Mouse (Mus musculus) liver (tissue): Measurements from ENCODE around the gene Tgoln1.

ENCODE experiments used
- DNase-seq: peaks from one replicate; pipeline ENCODE4 v3.0.0-alpha.2; 2020; ENCODE audit warnings: mixed read lengths

Gene Tgoln1

GRCm38 (mm10) chr6:72616643-72617288 is at the start of gene Tgoln1:
Gene Tgoln1 (minus strand): TSS chr6:72617000.
- peak; percentile 95 for DNase-seq

- no peak for DNase-seq
Observed at GRCm38 (mm10) chr6:72664290-72664689, 47.5 kb upstream of the Tgoln1 start.

- peak; percentile 30 for DNase-seq
Observed at GRCm38 (mm10) chr6:72663000-72663399, 46.2 kb upstream of the Tgoln1 start.

DNA sequence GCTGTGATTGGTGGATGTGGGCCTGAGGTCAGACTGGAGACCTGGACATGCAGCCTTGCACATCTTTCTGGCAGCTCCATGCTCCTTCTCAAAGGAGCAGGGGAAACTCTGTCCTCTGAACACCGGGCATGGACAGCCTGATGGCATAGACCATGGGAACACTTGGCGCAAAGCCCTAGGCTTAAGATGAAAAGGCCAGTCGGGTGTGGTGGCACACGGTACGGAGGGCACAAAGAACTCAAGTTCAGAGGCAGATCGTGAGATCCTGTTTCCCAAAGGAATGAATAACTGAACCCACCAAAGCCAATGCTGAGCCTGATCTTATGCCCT is 43.6 kb upstream of the Tgoln1 start:
- no peak for DNase-seq

DNA sequence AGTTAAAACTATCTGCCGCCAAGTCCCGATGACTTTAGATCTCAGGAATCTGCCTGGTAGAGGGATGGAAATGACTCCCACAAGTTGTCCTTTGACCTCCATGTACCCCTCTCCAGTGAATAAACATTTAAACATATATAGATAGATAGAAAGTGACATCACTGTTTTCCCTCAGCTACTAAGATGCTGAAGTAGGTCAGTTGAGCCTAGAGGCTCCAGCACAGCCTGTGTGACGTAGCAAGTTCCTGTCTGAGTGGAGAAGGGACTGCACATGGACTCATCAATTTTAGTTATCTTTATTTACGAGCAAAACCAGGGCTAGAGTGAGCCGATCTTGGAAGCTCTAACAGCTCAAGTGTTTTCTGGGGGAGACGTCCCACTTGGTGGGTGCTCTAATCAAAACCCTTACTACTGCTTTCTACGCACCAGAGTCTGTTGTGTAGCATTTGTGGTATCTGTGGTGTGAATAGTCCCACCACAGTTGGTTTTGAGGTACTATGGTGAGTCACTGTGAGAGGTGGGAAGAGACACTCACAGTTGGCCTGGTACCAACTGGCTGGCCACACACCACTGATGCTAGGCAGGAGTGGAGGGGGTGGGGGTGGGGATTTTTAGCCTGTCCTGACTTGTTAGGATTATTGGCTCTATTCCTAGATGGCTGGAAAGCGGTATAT is 43.1 kb upstream of the Tgoln1 start:
- DNase-seq: peak; percentile 26

DNA sequence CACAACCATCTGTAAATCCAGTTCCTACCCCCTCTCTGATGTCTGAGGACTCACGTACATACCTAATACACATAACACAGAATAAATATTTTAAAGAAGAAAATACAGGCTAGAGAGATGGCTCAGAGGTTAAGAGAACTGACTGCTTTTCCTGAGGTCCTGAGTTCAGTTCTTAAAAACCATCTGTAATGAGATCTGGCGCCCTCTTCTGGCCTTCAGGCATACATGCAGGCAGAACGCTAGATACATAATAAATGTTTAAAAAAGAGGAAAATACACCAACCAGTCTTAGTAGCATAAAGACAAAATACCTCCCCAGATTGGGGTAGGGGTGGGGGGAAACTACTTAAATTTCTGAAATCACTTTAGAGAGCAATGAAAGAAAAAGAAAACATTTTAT is 41.2 kb upstream of the Tgoln1 start:
- no peak for DNase-seq

DNA sequence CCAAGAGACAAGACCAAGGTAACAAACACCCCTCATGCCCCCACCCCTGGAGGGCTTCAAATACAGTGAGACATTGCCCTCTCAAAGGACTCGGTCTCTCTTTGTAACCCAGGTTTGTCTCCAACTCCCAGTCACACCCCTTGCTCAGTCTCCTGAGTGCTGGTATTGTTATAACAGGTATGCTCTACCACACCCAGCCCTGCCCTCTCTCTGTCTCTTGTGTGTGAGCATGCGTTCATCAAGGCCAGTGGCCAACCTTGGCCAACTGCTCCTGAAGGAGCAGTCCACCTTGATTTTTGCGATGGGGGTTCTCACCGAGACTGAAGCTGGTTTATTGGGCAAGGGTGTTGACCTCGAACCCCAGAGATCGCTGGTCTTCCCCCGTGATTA is 39.2 kb upstream of the Tgoln1 start:
- no peak for DNase-seq

DNA sequence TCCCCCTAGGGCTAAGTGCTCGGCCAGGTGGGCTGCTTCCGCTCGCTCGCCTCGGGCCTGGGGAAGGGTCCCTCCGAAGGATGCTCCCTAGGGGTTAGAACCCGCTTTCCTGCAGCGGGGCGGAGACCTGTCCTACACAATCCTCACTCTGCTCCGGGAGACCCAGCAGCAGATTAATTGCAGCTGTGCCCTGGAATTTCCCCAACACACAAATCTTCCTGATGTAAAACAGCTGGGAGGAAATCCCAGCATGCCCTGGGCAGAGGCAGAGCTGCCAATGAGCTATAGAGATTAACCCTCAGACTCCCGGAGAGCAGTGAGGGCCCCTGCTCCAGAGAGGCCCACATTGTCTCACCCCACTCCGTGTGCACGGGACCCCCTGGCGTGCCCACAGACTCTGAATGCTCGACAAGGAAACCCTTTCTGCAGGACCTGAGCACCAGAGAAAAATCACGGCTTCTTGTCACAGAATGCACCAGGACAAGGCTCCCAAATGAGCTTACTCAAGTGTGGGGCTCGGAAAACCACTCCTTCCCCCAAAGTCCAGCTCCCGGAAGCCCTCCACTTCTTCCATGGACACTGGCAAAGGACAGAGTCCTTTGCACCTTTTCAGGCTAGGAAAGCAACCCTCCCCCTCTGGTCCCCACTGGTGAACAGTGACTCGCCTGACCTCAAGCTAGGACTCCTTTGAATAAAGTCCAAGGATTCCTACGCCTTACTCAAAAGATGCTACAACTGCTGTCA is 38.7 kb upstream of the Tgoln1 start:
- DNase-seq: peak; percentile 46

DNA sequence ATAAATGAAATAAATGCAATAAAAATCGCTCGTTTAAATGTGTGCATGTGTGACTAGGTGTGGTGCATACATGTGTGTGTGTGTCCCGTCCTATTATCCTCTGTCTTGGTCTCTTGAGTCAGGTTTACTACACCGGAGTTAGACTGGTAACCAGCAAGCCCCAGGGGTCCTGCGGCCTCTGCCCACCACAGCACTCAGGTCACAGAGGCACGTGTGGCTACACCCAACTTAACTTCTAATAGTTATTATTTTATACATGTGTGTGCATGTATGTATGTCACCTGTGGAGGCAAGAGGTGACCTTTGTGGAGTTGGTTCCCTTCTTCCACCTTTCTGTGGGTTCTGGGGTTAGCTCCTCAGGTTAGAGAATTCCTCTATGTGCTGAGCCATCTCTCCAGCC is 37.6 kb upstream of the Tgoln1 start:
- DNase-seq: no peak

- DNase-seq: no peak
Observed at GRCm38 (mm10) chr6:72653419-72653818, 36.6 kb upstream of the Tgoln1 start.

DNA sequence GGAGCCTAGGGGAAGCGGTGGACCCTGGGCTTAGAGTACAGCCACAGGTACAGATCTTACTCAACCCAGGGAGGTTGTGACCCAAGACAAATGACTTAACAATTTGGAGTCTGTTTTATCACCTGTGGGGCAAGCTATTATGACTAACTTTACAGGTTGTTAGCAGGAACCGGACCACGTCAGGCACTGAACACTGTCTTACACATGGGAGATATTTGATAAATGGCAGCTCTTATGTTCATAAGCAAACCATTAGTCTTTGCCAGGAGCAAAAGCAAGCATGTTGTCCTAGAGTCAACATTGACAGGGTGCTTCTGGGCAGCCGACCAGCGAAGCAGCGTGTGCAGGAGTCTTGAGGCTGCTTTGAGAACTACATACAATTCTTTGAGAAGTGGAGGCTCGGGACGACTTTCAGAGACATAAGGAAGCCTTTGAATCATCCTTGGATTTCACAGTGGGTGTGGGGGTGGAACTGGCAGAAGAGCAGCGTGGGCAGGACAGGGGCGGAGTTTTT is 33.6 kb upstream of the Tgoln1 start:
- DNase-seq: no peak

DNA sequence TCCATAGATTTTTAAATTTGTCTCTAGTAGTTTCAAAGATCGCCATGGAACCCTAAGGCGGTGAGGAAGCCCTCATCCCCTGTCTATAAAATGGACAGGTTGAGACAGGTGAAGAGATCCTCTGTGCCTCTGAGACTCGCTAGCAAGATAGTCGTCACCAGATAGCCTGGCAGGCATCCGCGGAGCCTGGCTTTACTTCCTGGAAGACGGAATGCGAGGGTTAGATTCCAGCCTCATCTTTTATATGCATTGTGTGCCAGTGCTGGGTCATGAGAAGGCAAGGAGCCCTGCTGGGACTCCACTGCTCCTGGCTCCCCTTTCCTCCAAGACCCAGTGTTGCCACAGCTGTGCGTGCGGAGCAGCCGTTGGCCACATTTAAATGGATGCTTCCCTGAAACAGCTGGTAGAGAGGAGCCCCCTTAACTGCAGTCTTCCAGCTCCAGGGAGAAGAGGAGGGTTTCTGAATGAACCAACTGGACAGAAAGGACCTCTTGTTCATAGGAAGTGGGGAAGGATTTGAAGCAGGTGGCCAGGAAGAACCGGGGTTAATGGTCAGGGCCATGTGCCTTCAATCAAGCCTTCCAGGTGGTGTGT is 31.3 kb upstream of the Tgoln1 start:
- DNase-seq: no peak

DNA sequence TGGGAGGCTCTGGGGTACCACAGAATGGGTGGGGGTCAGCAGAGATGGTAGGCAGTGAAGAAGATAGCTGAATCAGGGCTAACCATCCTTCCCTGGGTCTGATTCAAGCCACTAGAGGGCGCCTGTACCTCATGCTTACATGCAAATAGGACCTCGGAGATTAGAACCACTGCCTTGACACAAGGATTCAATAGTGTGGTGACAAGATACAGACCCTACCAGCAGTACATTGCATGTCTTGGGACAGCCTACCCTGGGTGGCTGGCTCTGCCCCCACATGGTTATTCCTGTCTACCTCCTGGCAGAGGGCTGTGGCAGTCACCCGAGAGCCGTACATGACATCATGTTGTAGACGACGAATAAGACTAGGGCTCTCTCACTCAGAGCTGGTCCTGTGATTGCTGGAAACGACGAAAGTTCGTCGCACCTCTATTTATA is 30.6 kb upstream of the Tgoln1 start:
- peak; percentile 62 for DNase-seq

DNA sequence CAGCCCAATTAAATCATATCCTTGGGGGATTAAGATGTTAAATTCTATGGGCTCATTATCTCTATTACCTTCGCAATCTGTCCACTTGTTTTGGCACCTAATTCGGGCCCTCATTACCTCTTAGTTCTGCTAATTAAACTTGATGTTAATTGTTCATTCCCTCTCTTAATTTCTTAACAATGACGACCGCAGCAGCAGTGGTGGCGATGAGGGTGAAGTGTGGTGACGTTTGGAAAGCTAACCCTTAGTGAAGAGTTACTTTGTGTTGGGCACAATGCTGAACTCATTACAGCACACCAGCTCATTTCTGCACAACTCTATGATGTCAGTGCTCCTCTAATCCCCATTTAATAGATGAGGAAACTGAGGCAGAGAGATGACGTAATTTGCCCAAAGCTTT is 28.6 kb upstream of the Tgoln1 start:
- DNase-seq: no peak

DNA sequence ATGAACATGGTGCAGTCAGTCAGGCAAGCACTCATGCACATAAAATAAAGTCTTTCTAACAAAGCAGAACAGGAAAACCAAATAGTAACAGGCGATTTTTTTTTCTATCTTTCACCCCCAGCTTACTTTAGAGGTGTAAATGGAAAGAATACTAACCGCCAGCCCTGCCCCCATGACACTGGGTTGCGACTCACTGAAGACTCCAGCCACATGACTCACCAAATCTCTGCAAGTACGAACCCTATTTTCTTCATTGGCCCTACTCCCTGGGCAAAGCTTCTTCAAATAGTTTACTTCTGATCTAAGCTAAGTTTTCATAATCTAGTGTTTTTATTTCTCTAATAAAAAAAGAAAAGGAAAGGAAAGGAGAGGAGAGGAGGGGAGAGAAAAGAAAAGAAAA is 27.8 kb upstream of the Tgoln1 start:
- DNase-seq: no peak

DNA sequence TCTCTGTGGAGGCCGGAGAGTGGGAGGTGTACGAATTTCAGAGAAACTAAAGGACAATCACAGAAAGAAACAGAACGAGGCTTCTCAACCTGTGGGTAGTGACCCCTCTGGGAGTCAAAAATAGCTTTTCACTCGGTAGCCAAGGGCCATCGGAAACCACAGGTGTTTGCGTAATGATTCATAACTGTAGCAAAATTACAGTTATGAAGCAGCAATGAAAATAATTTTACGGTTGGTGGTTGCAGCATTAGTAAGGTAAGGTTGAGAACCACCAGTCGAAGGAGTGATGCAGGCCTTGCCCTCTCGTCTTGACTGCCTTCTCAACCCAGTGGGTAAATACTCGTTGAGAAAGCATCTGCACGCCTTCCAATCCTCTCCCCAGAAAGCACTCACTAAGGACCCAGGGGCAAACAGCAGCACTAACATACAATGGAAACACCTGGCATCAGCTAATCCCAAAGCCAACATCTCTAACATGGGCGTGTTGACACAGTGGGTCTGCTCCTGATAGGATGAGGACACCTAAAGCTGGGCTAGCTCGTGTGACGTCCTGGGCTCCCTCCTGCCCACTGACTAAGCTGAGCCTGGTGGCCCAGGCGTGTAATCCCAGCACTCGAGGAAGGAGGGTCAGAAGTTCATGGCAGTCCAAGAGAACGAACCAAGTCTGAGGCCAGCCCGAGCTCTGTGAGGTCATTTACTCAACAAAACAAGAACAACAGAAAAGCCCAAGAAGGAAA is 24.6 kb upstream of the Tgoln1 start:
- no peak for DNase-seq

- no peak for DNase-seq
Observed at GRCm38 (mm10) chr6:72636940-72637339, 20.1 kb upstream of the Tgoln1 start.

GRCm38 (mm10) chr6:72635760-72636431 is 19.1 kb upstream of the Tgoln1 start:
- DNase-seq: peak; percentile 24

DNA sequence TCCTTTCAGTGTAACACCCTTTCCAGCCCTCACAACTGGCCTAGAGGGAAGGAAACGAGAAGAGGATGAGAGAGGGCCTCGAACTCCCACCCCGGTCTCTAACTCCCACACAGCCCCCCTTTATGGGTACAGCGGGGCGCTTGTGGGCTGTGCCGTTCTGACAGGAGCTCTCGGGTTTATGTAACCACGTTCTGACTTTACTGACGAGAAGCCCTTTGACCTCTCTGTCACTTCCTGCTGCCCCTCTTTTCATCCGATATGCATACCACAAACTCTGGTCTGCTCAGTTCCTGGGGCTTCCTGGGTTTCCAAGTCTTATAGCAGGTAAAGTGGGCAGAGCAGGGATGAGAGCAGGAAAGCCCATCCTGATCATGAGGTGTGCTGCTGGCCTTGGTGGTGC is 17.5 kb upstream of the Tgoln1 start:
- DNase-seq: no peak

GRCm38 (mm10) chr6:72631700-72632099 is 14.9 kb upstream of the Tgoln1 start:
- no peak for DNase-seq

DNA sequence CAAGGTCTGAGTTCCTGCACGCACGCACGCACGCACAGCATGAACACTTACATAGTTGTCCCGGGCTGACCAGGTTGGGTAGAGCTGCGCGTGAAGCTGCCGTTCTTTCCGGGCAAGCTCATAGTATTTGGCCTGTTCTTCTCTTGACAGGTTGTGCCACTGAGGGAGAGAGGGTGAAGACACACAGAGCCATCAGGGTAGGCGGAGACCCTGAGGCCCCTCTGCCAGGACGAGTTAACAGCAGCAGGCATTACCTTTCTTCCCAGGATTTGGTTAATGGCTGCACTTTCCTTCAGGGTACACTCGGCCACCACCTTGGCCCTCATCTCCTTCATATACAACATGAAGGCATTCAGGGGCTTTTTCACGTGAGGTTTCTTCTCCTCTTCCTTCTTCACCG is 14.2 kb upstream of the Tgoln1 start:
- DNase-seq: no peak

- DNase-seq: no peak
Observed at GRCm38 (mm10) chr6:72630370-72630769, 13.6 kb upstream of the Tgoln1 start.
